Mouse (Mus musculus): Measurements from ENCODE around the gene Foxo3. TPM values are rescaled to one million over a fixed set of nuclear protein-coding genes. Genes with fewer than 3 reads are reported as not detected.

The Foxo3 gene
- polyA plus RNA-seq, 3 experiments from 2014 or later = 6.6 to 11.9 (median 9.2) TPM

- ATAC-seq = no peak
Observed at GRCm38 (mm10) chr10:42248644-42249043, 27.9 kb downstream of the Foxo3 start.

DNA sequence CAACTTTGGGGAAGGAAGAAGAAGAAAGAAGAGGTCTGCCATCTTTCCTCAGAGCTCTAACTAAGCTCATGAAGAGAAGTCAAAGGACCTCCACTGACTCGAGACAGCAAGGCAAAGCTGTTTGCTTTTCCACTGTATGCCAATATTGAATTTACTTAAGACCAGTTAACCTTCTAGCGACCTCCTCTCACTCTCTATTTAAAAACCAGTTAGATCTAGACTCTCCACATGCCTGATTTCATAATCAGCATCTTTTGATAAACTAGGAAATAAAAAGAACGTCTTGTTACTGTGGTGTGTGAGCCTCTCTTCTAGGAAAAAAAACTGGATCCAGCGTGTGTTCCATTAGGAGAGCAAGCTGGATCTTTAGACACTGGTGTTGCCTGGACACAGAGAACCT, 28.4 kb downstream of the Foxo3 start:
- ATAC-seq = no peak

GRCm38 (mm10) chr10:42247125-42247816, 29.3 kb downstream of the Foxo3 start:
- ATAC-seq = no peak

DNA sequence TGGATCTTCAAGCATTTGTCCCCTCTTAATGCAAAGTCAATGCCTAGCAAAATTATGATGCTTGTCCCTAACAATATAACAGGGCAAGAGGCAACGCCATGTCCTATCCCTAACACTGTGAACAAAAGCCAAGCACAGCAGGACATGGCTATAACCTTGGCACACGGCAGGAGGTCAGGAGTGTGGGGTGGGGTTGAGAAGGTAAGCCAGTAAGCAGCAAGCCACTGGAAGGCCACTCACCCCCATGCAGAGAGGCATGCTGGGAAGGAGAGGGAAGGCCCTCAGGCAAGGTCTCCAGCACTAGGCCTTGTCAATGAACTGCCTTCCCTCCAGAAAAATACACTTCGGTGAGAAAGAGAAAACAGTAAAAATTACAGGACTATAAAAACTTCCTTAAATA, 30.1 kb downstream of the Foxo3 start:
- no peak for ATAC-seq

DNA sequence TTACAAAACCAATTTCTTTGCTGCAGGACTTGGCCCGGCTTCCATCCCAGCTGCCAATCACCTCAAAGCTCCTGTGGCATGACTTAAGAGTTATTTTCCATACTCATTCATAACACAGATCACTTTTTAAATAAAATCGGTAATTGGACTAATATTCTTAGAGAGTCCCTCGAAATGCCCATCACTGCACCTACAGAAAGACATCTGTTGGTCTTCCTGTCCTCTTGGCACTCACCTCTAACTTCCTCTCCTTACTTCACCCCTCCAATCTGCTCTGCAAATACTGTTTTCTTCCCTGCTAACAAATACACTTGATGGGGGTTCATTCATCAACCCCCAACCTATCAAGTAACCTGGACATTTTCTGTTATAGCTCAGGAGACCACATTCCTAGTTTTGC, 30.9 kb downstream of the Foxo3 start:
- ATAC-seq = no peak

GRCm38 (mm10) chr10:42245256-42245601, 31.3 kb downstream of the Foxo3 start:
- no peak for ATAC-seq

- ATAC-seq = no peak
Observed at GRCm38 (mm10) chr10:42244420-42245255, 31.9 kb downstream of the Foxo3 start.

DNA sequence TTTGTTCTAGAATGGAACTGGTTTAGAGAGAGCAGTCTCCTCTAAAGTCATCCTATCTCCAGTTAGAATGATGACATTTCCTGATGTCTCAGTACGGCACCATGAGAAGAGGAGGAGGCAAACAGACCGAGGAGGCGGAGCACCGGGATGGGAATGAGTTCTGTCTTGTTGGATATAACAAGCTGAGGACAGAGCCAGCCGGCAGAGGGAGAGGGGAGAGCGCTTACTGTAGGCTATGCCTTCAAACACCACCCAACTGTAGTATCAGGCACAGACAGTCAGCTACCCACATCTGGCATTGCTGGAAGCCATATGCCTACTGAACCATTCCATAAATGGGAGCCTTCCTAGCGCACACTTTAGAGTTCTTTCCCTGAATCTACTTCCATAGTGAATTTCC, 32.6 kb downstream of the Foxo3 start:
- ATAC-seq = no peak

GRCm38 (mm10) chr10:42242484-42242883, 34.1 kb downstream of the Foxo3 start:
- no peak for ATAC-seq

- no peak for ATAC-seq
Observed at GRCm38 (mm10) chr10:42241775-42242174, 34.8 kb downstream of the Foxo3 start.

DNA sequence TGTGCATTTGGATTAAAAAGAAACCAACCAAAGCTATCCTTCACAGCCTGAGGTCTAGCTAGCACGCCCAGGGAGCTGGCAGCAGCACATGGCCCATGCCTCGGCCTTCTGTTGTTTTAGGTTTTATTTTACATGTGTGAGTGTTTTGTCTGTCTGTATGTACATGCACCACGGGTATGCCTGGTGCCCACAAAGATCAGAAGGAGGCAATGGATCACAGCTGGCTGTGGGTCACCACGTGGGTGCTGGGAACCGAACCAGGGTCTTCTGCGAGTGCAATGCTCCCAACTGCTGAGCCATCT, 36.8 kb downstream of the Foxo3 start:
- ATAC-seq = no peak

DNA sequence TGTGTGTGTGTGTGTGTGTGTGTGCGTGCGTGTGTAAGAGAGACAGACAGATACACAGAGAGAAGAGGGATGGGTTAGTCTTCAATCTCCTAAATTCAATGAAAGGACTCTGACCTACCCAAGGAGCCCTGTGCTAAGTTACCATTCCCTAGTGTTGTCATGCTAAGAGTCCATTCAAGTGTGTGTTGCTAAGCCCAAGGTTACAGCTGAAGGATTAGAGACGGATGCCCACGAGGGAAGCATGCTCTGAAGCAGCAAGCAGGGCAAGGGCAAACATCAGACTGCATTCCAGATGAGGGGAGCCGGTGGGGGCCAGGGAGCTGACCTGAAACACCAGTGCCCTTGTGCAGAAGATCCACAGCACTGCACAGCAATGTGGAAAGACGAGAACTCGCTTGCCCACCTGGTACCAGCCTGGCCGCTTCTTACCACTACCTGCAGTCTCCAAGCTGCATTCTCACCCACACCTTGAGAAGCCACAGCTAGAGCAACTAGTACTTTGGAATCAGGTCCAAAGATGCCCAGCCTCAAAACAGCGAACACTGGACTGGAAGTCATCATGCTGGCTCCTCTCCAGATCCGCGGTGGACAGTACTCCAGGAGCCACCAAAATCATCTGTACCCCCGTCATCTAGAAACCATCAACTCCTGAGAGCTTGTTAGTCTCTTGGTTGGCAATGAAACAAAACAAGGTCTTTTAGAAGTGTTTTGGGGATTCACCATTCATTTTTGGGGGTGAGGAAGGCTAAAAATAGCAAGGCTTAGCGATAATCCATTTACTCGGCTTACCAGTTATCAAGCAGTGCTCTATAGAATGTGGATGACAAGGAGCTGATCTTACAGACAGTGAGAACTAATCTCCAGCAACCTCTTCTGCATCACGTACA, 37.4 kb downstream of the Foxo3 start:
- ATAC-seq = no peak

GRCm38 (mm10) chr10:42238296-42238695, 38.3 kb downstream of the Foxo3 start:
- no peak for ATAC-seq

- ATAC-seq = no peak
Observed at GRCm38 (mm10) chr10:42237556-42237955, 39.0 kb downstream of the Foxo3 start.

DNA sequence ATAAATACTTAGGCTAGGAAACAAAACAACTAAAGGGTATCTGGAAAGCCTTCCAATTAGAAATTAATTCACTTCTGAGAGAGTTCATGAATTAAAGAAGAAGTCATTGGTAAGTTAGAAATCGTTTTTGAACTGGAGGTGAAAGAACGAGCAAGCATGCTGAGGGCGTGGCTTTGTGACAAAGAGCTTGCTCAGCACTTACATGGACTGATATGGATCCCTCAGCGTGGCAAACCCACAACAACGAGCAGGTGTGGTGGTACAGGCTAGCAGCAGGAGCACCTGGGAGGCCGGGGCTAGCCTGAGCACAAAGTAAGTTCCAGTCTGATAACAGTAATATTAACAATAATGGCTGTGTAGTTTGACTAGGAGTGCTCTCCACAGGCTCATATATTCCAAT, 41.2 kb downstream of the Foxo3 start:
- no peak for ATAC-seq

- ATAC-seq = no peak
Observed at GRCm38 (mm10) chr10:42232977-42233376, 43.6 kb downstream of the Foxo3 start.

DNA sequence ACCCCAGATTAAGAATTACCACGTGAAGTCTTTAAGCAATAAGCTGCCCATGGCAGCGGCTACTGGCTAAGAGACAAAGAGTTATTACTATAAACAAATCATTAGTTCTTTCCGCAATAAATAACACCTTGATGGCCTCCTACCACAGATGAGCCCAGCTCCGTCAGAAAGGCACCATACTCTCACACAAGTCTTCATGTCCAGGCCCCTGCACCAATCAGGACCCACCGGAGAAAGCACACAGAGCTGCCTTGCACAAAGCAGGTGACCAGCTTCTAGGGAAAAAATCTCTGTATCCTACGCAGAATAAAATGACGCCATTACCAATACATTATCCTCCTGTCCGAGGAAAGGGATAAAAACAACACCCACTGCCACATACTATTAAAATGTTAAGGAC, 44.7 kb downstream of the Foxo3 start:
- no peak for ATAC-seq

- no peak for ATAC-seq
Observed at GRCm38 (mm10) chr10:42231100-42231541, 45.4 kb downstream of the Foxo3 start.

DNA sequence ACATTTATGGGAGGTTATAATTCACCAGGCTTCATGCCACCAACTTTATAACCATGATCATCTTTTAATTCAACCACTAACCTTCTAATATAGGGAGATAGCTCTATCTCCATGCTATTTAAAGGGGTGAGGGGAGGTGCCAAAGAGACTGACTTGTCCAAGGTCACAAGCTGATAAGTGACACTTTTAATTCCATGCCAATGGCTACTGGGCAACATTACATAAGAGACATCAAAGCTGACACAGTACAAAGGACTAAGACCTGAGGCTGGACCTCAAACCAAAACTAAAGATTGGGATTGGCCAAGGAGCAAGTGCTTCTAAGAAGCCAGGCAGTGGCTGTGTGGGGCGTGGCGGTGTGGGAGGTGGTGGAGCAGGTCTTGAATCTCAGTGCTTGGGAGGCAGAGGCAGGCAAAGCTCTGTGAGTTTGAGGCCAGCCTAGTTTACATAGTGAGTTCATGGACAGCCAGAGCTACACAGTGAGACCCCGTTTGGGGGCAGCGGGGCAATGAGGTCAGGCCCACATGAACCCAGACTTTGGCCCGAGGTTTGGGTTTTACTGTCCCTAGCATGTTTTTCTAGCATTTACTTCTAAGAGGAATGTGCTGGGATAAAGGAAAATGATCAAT, 46.0 kb downstream of the Foxo3 start:
- no peak for ATAC-seq

- no peak for ATAC-seq
Observed at GRCm38 (mm10) chr10:42227751-42228241, 48.8 kb downstream of the Foxo3 start.

DNA sequence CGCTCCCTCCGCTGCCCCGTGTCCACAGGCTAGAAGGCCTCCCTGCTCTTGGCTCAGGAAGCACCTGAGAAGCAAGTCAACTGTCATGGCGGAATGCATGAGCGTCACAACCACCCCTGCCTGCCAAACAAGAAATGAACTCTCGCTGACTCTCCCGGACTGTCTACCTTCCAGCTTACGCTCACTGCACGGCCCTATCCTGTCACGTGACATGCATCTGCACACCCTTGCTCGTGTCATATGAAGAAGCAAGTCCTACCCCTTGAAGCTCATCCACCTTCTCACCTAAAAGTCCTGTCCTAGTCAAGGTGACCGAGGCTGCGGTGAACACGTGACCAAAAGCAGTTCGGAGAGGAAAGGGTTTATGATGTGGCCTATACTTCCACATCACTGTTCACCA, 50.4 kb downstream of the Foxo3 start:
- no peak for ATAC-seq

DNA sequence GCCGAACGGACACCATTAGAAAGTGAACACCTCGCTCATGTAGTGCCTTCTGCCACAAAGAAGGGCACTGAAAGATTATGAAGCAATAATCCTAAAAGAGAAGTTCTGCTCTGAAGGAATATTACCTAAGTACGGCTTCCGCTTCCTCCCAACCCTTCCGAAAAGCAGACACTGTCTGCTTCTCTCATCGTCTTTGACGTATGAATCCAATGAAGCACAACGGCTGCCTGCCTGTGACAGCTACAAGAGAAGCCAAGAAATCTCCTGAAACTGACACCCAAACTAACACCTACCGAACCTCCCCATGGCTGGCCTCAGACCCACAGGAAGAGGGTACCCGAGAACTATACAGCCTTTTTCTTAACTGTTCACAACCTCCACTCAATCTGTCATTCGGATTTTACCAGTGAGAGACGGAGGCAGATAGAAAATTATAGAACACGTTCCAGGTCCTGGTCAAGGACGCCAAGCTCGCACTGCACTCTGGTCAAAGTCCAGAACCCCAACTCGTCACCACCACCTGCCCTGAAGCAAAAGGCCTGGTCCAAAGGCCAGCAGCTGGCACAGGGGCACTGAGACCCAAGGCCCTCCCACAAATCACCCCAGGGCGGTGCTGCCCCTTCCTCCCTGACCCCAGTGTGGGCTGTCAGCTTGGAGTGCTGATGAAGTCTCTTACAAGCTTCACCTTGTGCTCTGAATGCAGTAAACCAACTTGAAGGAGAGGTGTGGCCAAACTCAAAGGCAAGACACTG, 51.2 kb downstream of the Foxo3 start:
- no peak for ATAC-seq

Data from inflammation-experienced regulatory T-cells, adult 6 months (primary cell).